Mouse (Mus musculus) ovary, postnatal 36 days (tissue): ENCODE data around the gene 4931429L15Rik.
"Not testable (repeated sequence)": the region's sequence is repeated elsewhere in the genome, so short reads cannot be mapped to it uniquely, and the experiment has no call there.

Experiments
- DNase-seq: peaks from one replicate; pipeline ENCODE4 v3.0.0; 2022; ENCODE audit warnings: low spot score, mixed read lengths

4931429L15Rik gene

DNA sequence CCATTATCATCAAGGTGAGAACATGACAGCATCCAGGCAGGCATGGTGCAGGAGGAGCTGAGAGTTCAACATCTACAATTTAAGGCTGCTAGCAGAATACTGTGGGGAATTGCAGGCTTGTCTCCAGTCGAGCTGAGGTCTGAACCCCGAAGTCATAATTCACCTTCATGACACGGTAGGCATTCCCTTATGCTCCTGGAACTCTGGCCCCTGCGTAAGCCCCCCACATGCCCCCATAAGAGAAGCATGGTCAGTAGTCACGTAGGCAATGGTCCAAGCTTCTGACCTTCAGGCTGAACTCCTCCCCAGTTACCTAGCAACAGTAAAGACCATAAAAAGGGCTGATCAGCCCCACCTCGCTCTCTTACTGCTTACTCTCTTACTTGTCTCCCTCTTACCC lies at the start of gene 4931429L15Rik:
4931429L15Rik (minus strand) TSS at position 101 of the 400 bp plus-strand sequence.
- not testable (repeated sequence) for DNase-seq

- DNase-seq = no peak
These were observed 42.7 kb upstream of the 4931429L15Rik start for GRCm38 (mm10) chr9:46362459-46362858.

DNA sequence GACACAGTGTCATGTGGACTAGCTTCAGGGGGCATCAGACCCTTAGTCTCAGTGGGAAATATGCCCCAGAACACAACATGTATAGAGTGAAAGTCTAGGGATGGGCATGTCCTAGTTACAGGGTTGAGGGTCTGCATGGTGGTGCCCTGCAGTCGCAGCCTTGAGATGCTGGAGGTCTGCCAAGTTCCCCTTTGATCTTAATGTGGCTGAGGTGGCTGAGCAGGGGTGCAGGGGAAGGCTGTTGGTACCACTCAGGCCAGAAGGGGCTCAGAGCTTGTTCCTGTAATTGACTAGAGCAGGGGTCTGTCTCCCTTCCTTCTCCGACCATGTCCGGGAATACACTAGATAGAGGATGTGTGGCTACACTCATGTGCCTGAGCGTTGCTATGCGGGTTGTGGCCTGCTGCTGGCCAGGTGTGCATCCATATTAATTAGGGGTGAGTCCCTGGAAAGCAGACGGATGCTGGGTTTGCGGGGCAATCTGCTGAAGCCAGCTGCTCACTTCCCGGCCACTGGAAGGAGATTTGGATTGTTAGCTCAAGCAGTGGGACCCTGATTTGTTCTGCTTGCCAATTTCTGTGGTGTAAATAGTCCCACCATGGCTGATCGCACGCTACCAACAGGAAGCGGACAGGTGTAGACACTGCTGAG lies 41.8 kb upstream of the 4931429L15Rik start:
- no peak for DNase-seq

DNA sequence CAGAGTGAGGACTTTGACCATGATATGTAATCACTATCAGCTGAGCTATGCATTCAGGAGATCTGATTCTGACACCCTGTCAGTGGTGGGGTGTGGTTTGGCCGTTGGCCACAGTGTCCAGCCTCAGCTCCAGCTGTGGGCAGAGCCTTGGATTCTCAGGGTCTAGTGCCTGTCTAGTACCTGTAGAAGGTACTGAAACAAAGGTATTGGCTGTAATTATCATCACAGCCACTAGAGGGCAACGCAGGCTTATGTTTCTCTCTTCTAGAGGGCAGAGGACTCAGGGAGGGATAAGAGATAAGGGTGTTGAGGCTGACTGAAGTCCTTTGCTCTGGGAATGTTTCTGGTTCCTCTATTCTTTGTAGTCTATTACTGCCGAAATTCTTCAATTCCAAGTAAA lies 34.2 kb upstream of the 4931429L15Rik start:
- no peak for DNase-seq

GRCm38 (mm10) chr9:46353330-46353724 lies 33.5 kb upstream of the 4931429L15Rik start:
- DNase-seq = no peak

GRCm38 (mm10) chr9:46352651-46353329 lies 33.0 kb upstream of the 4931429L15Rik start:
- DNase-seq = no peak

DNA sequence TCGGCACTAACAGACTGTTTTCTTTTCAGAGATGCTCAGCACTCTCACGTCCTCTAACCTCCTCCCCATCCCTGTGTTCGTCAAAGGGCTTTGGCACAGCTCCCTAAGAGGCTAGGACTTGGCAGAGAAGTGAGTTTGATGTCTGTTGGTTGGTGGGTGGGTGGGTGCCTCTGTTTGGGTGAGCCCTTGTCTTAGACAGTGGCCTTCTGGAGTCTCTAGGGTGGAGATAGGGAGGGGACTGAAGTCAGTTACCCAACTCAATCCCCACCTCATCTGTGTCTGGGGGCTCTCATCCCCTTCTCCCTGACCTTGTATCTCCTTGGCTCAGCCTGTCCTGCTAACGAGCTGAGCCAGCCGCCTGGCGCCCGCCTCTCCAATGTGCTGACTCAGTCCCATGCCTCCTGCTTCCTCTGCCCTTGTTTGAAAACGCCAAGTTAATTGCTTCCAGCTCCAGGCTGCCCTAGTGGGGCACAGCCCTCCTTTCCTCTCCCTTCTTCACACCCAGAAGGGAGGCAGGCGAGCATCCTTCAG lies 30.7 kb upstream of the 4931429L15Rik start:
- no peak for DNase-seq

GRCm38 (mm10) chr9:46345887-46346665 lies 26.3 kb upstream of the 4931429L15Rik start:
- no peak for DNase-seq

DNA sequence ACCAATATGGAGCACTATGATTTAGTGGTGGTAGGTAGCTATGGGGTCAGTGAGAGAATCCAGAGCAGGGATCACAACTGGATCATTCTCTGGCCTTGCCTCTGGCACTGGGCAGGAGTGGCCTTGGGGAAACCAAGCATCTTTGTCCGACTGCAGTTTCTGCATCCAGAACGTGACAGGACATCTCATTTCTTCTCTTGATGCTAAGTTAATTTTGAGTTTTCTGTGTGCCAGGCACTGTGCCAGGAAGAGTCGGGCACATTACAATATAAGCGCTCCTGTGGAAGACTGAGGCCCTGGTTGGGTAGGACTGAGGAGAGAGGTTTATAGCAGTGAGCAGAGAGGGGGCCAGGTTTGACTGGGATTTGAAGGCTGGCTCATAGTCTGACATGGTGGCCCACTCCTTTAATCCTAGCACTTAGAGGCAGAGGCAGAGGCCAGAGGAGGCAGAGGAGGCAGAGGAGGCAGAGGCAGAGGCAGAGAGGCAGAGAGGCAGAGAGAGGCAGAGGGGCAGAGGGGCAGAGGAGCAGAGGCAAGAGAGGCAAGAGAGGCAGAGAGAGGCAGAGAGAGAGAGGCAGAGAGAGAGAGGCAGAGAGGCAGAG lies 19.4 kb upstream of the 4931429L15Rik start:
- no peak for DNase-seq

- no peak for DNase-seq
These were observed 18.6 kb upstream of the 4931429L15Rik start for GRCm38 (mm10) chr9:46338384-46338783.

DNA sequence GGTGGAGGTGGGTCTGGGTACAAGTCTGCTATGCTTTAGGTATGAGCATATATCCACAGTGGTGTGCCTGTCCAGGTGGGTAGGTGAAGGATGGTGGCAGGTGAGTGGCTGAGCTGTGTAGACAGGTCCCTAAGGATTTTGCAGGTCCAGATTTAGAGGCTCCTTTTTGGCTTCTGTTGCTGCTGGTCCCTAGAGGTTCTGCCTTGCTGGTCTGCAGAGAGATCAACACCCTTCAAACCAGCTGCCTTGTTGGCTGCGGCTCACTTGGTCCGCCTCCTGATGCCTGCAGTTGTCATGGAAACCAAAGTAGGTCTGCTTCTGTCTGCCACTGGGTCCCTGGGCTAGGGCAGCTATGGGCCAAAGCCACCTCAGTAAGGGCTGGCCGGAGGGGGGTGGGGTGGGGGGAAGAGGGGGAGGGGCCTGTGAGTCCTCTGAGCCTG lies 18.1 kb upstream of the 4931429L15Rik start:
- no peak for DNase-seq

GRCm38 (mm10) chr9:46337331-46337730 lies 17.5 kb upstream of the 4931429L15Rik start:
- no peak for DNase-seq

GRCm38 (mm10) chr9:46336294-46336693 lies 16.5 kb upstream of the 4931429L15Rik start:
- DNase-seq = not testable (repeated sequence)

- DNase-seq = no peak
These were observed 15.7 kb upstream of the 4931429L15Rik start for GRCm38 (mm10) chr9:46335461-46335995.

DNA sequence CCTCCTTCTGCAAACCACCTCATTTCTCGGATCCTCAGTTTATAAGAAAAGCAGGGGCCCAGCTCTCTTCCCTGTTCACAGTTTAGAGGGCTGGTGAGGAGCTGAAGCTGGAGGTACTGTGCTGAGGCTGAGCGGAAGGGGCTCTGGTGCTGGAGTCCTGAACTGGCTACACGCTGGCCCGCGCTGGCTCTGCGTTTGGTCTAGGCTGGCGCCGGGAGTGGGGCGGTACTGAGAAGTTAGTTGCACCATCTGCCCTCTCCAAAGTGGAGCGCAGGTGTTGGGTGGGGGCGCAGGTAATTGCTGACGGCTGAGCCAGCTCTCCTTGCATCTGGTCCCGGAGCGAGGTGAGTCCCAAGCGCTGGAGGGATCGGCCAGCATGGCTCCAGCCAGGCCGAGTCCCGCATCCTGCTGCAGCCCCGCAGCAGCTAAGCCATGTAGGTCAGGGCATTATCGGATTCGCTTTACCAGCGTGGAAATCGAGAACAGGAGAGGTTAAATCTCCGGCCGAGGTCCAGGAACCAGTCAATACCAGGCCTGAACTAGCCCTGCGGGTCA lies 14.8 kb upstream of the 4931429L15Rik start:
- DNase-seq = no peak

DNA sequence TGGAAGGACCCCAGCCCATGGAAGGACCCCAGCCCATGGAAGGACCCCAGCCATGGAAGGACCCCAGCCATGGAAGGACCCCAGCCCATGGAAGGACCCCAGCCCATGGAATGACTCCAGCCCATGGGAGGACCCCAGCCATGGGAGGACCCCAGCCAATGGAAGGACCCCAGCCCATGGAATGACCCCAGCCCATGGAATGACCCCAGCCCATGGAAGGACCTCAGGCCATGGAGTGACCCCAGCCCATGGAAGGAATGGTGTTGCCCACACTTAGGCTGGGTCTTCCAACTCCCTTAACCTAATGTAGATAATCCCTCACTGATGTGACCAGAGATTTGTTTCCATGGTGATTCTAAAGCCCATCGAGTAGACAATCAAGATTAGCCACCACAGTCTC lies 11.5 kb upstream of the 4931429L15Rik start:
- no peak for DNase-seq

DNA sequence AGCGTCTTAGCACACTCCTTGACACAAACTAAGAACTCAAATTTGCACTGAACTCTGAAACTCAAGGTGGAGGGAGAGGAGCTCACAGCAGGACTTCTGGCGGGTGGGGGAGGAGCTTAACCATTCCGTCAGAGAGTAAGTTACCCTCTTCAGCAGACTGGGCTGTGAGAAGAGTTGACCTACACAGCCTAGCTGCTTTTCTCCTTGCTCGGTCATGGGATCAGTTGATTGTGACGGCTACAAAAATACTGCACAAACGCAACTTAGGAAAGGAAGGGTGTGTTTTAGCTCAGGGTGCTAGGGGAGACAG lies 10.8 kb upstream of the 4931429L15Rik start:
- DNase-seq = no peak

DNA sequence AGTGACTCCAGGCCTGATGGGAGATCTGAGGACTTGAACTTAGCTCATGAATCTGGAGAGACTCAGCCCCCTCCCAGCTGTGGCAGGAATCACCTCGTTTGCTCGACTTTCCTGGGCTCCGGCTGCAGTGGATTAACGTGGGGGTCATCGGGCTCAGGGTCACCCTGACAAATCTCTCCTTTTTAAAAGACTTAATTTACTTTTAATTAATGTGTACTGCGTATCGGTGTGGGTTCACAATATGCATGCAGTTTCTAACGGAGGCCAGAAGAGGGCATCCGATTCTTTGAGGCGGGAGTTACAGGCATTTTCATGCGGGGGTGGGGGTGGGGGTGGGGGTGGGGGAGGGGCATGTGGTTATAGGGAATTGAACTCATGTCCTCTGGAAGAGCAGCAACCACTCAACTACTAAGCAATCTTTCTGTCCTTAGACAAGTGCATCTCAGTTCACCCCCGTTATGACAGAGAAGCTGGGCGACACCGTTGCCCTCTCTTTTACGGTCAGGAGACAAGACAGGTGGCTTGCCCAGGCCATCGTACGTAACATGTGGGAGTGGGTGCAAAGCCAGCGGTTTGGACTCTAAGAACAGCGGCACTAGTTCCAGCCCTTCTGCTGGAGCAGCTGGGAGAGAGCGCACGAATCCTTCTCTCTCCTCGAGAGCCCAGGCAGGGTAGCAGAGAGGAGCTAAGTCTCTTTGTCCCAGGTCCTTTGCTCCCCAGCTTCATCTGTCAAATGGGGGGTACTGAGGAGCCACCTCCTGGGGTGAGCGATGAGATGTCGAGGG lies 10.2 kb upstream of the 4931429L15Rik start:
- DNase-seq = no peak

GRCm38 (mm10) chr9:46329250-46329648 lies 9.5 kb upstream of the 4931429L15Rik start:
- no peak for DNase-seq

GRCm38 (mm10) chr9:46328572-46329249 lies 8.9 kb upstream of the 4931429L15Rik start:
- DNase-seq = peak; percentile 51
